Mouse (Mus musculus) CH12F3 (cell line): ENCODE data around the gene Kcne4.

Source experiments
- in situ Hi-C: fragments of 300-500 bp; cut with MboI; formaldehyde crosslinking; loops from 2 replicates; pipeline ENCODE4 v1.14.3; 2020; ENCODE audit warnings: low sequenced_read_pairs

The Kcne4 gene

GRCm38 (mm10) chr1:78854306-78854705, 37.7 kb downstream of the Kcne4 start:
- in situ Hi-C loops, result no loop called here

GRCm38 (mm10) chr1:78859573-78859972, 43.0 kb downstream of the Kcne4 start:
- in situ Hi-C loops, result no loop called here

GRCm38 (mm10) chr1:78860056-78860455, 43.5 kb downstream of the Kcne4 start:
- in situ Hi-C loops, result no loop called here

DNA sequence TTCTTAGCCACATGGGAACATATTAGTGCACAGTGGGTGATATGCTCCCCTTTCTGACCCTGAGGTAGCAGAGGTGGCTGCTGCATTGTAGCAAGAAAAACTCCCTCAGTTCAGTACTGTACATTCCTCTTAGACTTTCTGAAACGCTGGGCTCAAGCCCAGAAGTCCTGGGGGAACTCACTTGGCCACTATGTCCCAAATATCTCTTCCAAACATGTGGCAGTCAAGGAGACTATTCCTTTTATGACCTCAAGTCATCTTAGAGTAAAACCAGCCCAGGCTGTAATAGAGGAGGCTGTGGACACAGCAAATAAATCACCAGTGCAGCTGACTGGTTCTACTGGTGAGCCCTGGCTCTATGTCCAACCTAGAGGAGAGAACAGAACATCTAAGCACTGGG, 45.7 kb downstream of the Kcne4 start:
- in situ Hi-C loops, result no loop called here

DNA sequence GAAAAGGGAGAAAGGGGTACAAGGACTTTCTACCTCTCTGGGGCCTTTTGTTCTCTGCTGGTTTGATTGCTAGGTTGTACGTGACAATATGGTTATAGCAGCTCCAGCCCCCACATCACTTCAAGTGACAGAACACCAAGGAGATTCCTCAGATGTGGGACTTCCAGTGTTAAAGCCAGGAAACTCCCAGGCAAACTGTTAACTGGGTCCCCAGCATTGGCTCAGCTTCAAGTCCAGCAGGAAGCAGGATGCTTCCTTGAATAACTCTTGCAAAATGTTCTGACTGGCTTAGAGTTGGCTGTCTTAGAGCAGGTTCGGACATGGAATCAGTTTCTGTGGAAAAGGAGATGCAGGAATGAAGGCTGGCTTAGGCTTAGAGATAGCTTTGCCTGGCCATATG, 47.3 kb downstream of the Kcne4 start:
- in situ Hi-C loops, result no loop called here

- in situ Hi-C loops, result no loop called here
Observed at GRCm38 (mm10) chr1:78864351-78864750, 47.8 kb downstream of the Kcne4 start.

- in situ Hi-C loops, result no loop called here
Observed at GRCm38 (mm10) chr1:78864799-78865346, 48.3 kb downstream of the Kcne4 start.

- in situ Hi-C loops, result no loop called here
Observed at GRCm38 (mm10) chr1:78865991-78866390, 49.4 kb downstream of the Kcne4 start.

- in situ Hi-C loops, result no loop called here
Observed at GRCm38 (mm10) chr1:78866455-78866854, 49.9 kb downstream of the Kcne4 start.
